Mouse (Mus musculus): Measurements from ENCODE around the gene Bnc2. TPM values are rescaled to one million over a fixed set of nuclear protein-coding genes. Genes with fewer than 3 reads are reported as not detected.

Gene Bnc2
- polyA plus RNA-seq, 1 experiment from 2014 or later, result 8.1 TPM

GRCm38 (mm10) chr4:84670996-84671395 lies 4.1 kb downstream of the Bnc2 start:
- H3K27ac ChIP-seq (ENCODE audit: low read length), result no peak overlapping the region
- no peak overlapping the region for H3K9ac ChIP-seq (replicated peaks; ENCODE audit: low read length)
- WGBS, result 35% methylated on average over 1 of the region's 1 CpGs
- ATAC-seq (ENCODE audit: low FRiP score, low TSS enrichment), result no peak
- no peaks in the 10 kb centered on the region for H3K9me3 ChIP-seq (ENCODE audit: low read length)
- H3K4me2 ChIP-seq (replicated peaks; ENCODE audit: low read depth, low read length), result no peak overlapping the region
- peaks cover 7% of the 10 kb centered on the region; the same call in 1 of the 2 replicates for H3K4me1 ChIP-seq (ENCODE audit: insufficient read depth, low read length)
- peaks cover 16% of the 10 kb centered on the region; the same call in 1 of the 2 replicates for H3K27me3 ChIP-seq (ENCODE audit: insufficient read depth, low read length)
- no peaks in the 10 kb centered on the region for H3K36me3 ChIP-seq (ENCODE audit: insufficient read depth, low read length)
- no peak overlapping the region for H3K4me3 ChIP-seq (ENCODE audit: low read length)

- Histone ChIP-seq H3K27me3 (ENCODE audit: insufficient read depth, low read length) (peaks cover 16% of the 10 kb centered on the region; the same call in 1 of the 2 replicates), H3K4me2 (replicated peaks; ENCODE audit: low read depth, low read length) (no peak overlapping the region), H3K36me3 (ENCODE audit: insufficient read depth, low read length) (no peaks in the 10 kb centered on the region), H3K27ac (ENCODE audit: low read length) (no peak overlapping the region), H3K9me3 (ENCODE audit: low read length) (no peaks in the 10 kb centered on the region), H3K4me1 (ENCODE audit: insufficient read depth, low read length) (0 out of 2 replicates have a peak, but pooled peaks cover 7% of the 10 kb centered on the region), H3K9ac (replicated peaks; ENCODE audit: low read length) (no peak overlapping the region), H3K4me3 (ENCODE audit: low read length) (no peak overlapping the region)
- WGBS, result 68% methylated on average over 5 of the region's 5 CpGs
- ATAC-seq (ENCODE audit: low FRiP score, low TSS enrichment), result no peak
Measured at GRCm38 (mm10) chr4:84669650-84670049, 5.4 kb downstream of the Bnc2 start.

GRCm38 (mm10) chr4:84668949-84669605 lies 6.0 kb downstream of the Bnc2 start:
- ATAC-seq (ENCODE audit: low FRiP score, low TSS enrichment), result no peak
- 0 out of 2 replicates have a peak, but pooled peaks cover 3% of the 10 kb centered on the region for H3K4me1 ChIP-seq (ENCODE audit: insufficient read depth, low read length)
- H3K9me3 ChIP-seq (ENCODE audit: low read length), result no peaks in the 10 kb centered on the region
- WGBS, result 78% methylated on average over 12 of the region's 12 CpGs
- H3K27ac ChIP-seq (ENCODE audit: low read length), result no peak overlapping the region
- H3K27me3 ChIP-seq (ENCODE audit: insufficient read depth, low read length), result peaks cover 16% of the 10 kb centered on the region; the same call in 1 of the 2 replicates
- H3K36me3 ChIP-seq (ENCODE audit: insufficient read depth, low read length), result no peaks in the 10 kb centered on the region
- no peak overlapping the region for H3K9ac ChIP-seq (replicated peaks; ENCODE audit: low read length)
- H3K4me3 ChIP-seq (ENCODE audit: low read length), result no peak overlapping the region
- H3K4me2 ChIP-seq (replicated peaks; ENCODE audit: low read depth, low read length), result no peak overlapping the region

- no peaks in the 10 kb centered on the region for H3K4me1 ChIP-seq (ENCODE audit: insufficient read depth, low read length)
- ATAC-seq (ENCODE audit: low FRiP score, low TSS enrichment), result no peak
Measured at GRCm38 (mm10) chr4:84668226-84668625, 6.8 kb downstream of the Bnc2 start.

DNA sequence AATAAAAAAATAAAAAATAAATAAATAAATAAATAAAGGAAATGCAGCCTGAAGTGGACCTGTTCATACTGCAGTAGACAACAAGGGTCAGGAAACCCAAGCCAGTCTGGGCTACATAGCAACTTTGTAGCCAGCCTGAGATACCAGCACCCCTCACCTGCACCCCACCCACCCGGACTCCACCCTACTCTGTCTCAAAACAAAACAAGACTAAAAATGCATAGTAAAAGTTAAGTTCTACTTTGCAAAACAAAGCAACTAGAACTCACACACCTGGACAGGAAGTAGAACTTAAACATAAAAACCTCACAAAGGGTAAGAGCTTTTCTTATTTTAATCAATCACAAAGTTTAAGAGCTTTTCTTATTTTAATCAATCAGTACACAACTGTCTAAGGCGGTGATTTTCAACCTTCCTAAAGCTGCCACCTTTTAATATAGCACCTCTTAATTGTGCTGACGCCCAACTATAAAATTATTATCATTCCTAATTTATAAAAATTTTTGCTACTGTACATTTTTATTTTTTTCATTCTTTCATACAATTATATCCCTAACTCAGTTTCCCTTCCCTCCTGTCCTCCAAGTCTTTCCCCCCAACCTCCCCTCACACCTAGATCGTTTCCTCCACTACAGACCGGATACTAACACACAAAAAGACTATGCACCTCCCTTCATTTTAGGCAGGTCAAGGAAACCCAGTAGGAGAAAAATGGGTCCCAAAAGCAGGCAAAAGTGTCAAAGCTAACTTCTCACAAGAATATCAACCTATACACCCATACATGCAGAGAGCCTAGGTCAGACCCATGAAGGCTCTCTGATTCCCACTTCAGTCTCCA lies 12.6 kb downstream of the Bnc2 start:
- no peaks in the 10 kb centered on the region for H3K27me3 ChIP-seq (ENCODE audit: insufficient read depth, low read length)
- no peak overlapping the region for H3K4me2 ChIP-seq (replicated peaks; ENCODE audit: low read depth, low read length)
- no peak for ATAC-seq (ENCODE audit: low FRiP score, low TSS enrichment)
- H3K9me3 ChIP-seq (ENCODE audit: low read length), result no peaks in the 10 kb centered on the region
- H3K27ac ChIP-seq (ENCODE audit: low read length), result no peak overlapping the region
- no peak overlapping the region for H3K9ac ChIP-seq (replicated peaks; ENCODE audit: low read length)
- 81% methylated on average over 5 of the region's 5 CpGs for WGBS
- H3K36me3 ChIP-seq (ENCODE audit: insufficient read depth, low read length), result no peaks in the 10 kb centered on the region
- H3K4me3 ChIP-seq (ENCODE audit: low read length), result no peak overlapping the region
- no peaks in the 10 kb centered on the region for H3K4me1 ChIP-seq (ENCODE audit: insufficient read depth, low read length)

More at GRCm38 (mm10) chr4:84668226-84668625, 6.8 kb downstream of the Bnc2 start:
- H3K27me3 ChIP-seq (ENCODE audit: insufficient read depth, low read length), result peaks cover 11% of the 10 kb centered on the region; the same call in 1 of the 2 replicates
- no peak overlapping the region for H3K4me2 ChIP-seq (replicated peaks; ENCODE audit: low read depth, low read length)
- H3K9me3 ChIP-seq (ENCODE audit: low read length), result no peaks in the 10 kb centered on the region
- no peak overlapping the region for H3K9ac ChIP-seq (replicated peaks; ENCODE audit: low read length)
- 89% methylated on average over 5 of the region's 5 CpGs for WGBS
- H3K4me3 ChIP-seq (ENCODE audit: low read length), result no peak overlapping the region
- no peak overlapping the region for H3K27ac ChIP-seq (ENCODE audit: low read length)
- no peaks in the 10 kb centered on the region for H3K36me3 ChIP-seq (ENCODE audit: insufficient read depth, low read length)

- 78% methylated on average over 3 of the region's 3 CpGs for WGBS
- H3K27me3 ChIP-seq (ENCODE audit: insufficient read depth, low read length), result no peaks in the 10 kb centered on the region
- no peak for ATAC-seq (ENCODE audit: low FRiP score, low TSS enrichment)
Measured at GRCm38 (mm10) chr4:84661341-84661740, 13.7 kb downstream of the Bnc2 start.

DNA sequence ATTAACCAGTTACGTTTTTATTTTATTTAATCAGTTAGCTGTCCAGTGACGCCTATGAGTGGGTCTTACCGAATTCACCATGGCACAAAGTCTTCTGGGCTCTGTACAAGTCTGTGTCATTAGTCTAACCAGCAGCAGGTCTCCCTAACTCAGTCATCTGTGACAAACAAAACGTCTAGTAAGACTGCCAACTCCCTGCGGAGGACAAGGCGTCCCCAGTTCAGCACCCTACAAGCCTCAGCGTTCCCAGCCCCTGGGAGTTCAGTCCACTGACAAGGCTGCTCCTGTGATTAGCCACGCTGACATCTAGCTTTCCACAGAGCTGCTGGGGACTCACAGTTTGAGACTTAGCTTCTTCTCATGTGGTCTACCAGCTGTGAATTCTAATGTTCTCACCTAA lies 23.3 kb downstream of the Bnc2 start:
- peak; percentile 46; the same call in 1 of the 2 replicates for ATAC-seq (ENCODE audit: low FRiP score, low TSS enrichment)

More at GRCm38 (mm10) chr4:84661341-84661740, 13.7 kb downstream of the Bnc2 start:
- Histone ChIP-seq H3K9me3 (ENCODE audit: low read length) (no peaks in the 10 kb centered on the region), H3K4me3 (ENCODE audit: low read length) (no peak overlapping the region), H3K27ac (ENCODE audit: low read length) (no peak overlapping the region), H3K4me1 (ENCODE audit: insufficient read depth, low read length) (no peaks in the 10 kb centered on the region), H3K36me3 (ENCODE audit: insufficient read depth, low read length) (no peaks in the 10 kb centered on the region), H3K9ac (replicated peaks; ENCODE audit: low read length) (no peak overlapping the region), H3K4me2 (replicated peaks; ENCODE audit: low read depth, low read length) (no peak overlapping the region)

GRCm38 (mm10) chr4:84646576-84646975 lies 28.5 kb downstream of the Bnc2 start:
- Histone ChIP-seq H3K36me3 (ENCODE audit: insufficient read depth, low read length) (no peaks in the 10 kb centered on the region), H3K4me2 (replicated peaks; ENCODE audit: low read depth, low read length) (no peak overlapping the region), H3K4me3 (ENCODE audit: low read length) (no peak overlapping the region), H3K27ac (ENCODE audit: low read length) (no peak overlapping the region), H3K9me3 (ENCODE audit: low read length) (no peaks in the 10 kb centered on the region), H3K9ac (replicated peaks; ENCODE audit: low read length) (no peak overlapping the region), H3K4me1 (ENCODE audit: insufficient read depth, low read length) (no peaks in the 10 kb centered on the region), H3K27me3 (ENCODE audit: insufficient read depth, low read length) (no peaks in the 10 kb centered on the region)
- ATAC-seq (ENCODE audit: low FRiP score, low TSS enrichment), result no peak

More for the DNA sequence above, 23.3 kb downstream of the Bnc2 start:
- WGBS, result 53% methylated on average over 8 of the region's 8 CpGs
- no peaks in the 10 kb centered on the region for H3K4me1 ChIP-seq (ENCODE audit: insufficient read depth, low read length)
- no peaks in the 10 kb centered on the region for H3K27me3 ChIP-seq (ENCODE audit: insufficient read depth, low read length)
- no peak overlapping the region for H3K4me2 ChIP-seq (replicated peaks; ENCODE audit: low read depth, low read length)
- H3K36me3 ChIP-seq (ENCODE audit: insufficient read depth, low read length), result no peaks in the 10 kb centered on the region
- no peaks in the 10 kb centered on the region for H3K9me3 ChIP-seq (ENCODE audit: low read length)
- no peak overlapping the region for H3K9ac ChIP-seq (replicated peaks; ENCODE audit: low read length)
- H3K27ac ChIP-seq (ENCODE audit: low read length), result no peak overlapping the region
- no peak overlapping the region for H3K4me3 ChIP-seq (ENCODE audit: low read length)

- Histone ChIP-seq H3K4me1 (ENCODE audit: insufficient read depth, low read length) (peaks cover 42% of the 10 kb centered on the region), H3K9me3 (ENCODE audit: low read length) (no peaks in the 10 kb centered on the region), H3K36me3 (ENCODE audit: insufficient read depth, low read length) (no peaks in the 10 kb centered on the region), H3K27me3 (ENCODE audit: insufficient read depth, low read length) (no peaks in the 10 kb centered on the region), H3K27ac (ENCODE audit: low read length) (no peak overlapping the region), H3K9ac (replicated peaks; ENCODE audit: low read length) (no peak overlapping the region), H3K4me3 (ENCODE audit: low read length) (no peak overlapping the region), H3K4me2 (replicated peaks; ENCODE audit: low read depth, low read length) (no peak overlapping the region)
- WGBS, result 45% methylated on average over 6 of the region's 6 CpGs
- ATAC-seq (ENCODE audit: low FRiP score, low TSS enrichment), result no peak
Measured at GRCm38 (mm10) chr4:84639166-84639565, 35.9 kb downstream of the Bnc2 start.

GRCm38 (mm10) chr4:84637641-84638040 lies 37.4 kb downstream of the Bnc2 start:
- Histone ChIP-seq H3K4me1 (ENCODE audit: insufficient read depth, low read length) (peaks cover 52% of the 10 kb centered on the region), H3K36me3 (ENCODE audit: insufficient read depth, low read length) (no peaks in the 10 kb centered on the region), H3K27ac (ENCODE audit: low read length) (peak overlapping the region; percentile 90), H3K4me3 (ENCODE audit: low read length) (peak overlapping the region; percentile 25), H3K9me3 (ENCODE audit: low read length) (no peaks in the 10 kb centered on the region), H3K27me3 (ENCODE audit: insufficient read depth, low read length) (no peaks in the 10 kb centered on the region), H3K4me2 (replicated peaks; ENCODE audit: low read depth, low read length) (peak overlapping the region; percentile 37), H3K9ac (replicated peaks; ENCODE audit: low read length) (peak overlapping the region; percentile 33; the same call in 1 of the 2 replicates)
- 3% methylated on average over 10 of the region's 10 CpGs for WGBS
- peak; percentile 93 for ATAC-seq (ENCODE audit: low FRiP score, low TSS enrichment)
